Mouse (Mus musculus) brain, embryonic 18.5 days (tissue): ENCODE data around the gene Dusp10.

ENCODE experiments used
- DNase-seq: peaks from one replicate; pipeline ENCODE4 v3.0.0-alpha.2; 2012; ENCODE audit warnings: low read depth, low spot score

Gene Dusp10

DNA sequence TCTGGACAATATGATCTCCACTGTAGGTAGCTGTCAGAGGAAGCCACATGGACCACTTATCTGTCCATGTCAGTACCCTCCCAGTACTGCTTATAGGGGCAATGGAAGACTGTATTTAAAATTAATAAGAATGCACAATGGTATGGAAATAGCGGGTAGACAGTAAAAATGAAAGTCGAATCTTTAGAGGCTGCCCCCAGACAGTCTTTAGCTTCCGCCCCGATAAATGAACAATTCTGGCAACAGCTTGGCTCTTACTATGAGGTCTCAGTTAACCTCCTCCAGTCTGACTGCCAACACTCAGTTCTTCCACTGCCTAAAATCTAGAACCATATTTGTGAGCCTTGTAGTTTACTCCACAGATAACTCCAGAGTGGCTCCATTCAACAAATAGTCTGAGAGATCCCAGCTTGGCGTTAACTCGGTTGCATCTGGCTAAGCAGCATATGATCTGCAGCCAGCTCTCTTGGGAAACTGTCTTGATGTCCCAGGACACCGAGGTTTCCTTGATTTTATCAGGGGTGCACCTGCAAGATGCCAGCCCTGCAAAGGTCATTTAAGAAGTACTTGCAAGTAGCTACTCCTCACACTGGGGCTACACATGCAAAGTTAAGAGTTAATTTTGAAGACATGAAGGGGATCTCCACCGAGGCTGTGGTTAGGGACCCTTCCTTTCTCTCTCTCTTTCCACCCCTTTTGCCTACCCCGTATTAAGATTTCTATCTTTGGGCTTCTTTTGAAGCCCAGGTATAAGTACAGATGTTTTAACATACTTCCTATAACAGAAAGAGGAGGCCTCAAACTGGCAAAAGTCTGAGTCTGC lies 88.0 kb downstream of the Dusp10 start:
- no peak for DNase-seq

DNA sequence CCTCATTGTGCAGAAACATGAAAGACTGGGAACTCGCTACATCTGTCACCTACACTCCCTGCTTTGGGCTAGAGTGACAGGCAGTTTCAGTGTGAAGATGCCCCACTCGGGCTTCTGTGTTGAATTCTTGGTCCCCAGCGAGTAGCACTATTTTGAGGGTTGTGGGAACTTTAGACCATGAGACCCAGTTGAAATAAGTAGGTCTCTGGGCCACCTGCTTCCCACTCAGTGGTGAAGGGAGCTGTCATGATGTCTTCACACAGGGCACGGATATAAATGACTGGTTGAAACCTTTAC lies 88.6 kb downstream of the Dusp10 start:
- no peak for DNase-seq

DNA sequence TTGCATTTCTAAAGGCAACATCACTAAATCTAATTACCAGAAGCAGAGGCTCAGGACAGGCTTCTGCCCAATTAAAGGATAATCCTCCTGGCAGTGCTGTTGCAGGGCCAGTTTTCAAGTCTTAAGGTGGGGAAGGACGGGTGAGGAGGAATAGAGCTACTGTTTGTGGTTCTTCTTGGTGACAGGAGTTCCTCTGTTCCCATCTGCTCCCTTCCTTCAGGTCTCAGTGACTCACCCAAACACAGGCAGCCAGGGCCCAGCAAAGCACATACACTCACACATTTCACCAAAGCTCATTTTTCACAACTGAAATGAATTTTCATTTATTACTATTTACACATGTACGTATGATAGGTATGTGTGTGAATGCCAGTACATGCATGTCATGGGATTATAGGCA lies 93.7 kb downstream of the Dusp10 start:
- no peak for DNase-seq

GRCm38 (mm10) chr1:184107448-184107847 lies 94.3 kb downstream of the Dusp10 start:
- DNase-seq: no peak

DNA sequence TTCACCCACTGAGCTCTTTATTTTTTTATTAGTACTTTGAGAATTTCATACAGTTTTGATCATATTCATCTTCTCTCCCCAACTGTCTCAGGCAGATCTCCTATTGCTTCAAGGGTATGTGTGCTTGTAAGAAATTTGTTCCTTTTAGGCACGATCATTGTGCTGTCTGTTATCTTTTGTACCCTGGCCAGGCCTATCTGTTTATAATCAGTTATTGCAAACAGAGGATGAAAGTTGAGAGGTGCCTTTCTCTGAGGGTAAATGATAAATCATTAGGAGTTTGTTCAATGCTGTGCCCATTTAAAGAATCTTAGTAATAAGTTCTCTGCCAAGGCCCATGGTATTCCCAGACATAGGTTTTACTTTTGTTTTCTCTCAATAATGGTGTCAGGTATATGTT lies 95.2 kb downstream of the Dusp10 start:
- DNase-seq: no peak

GRCm38 (mm10) chr1:184117586-184117985 lies 104.5 kb downstream of the Dusp10 start:
- no peak for DNase-seq

DNA sequence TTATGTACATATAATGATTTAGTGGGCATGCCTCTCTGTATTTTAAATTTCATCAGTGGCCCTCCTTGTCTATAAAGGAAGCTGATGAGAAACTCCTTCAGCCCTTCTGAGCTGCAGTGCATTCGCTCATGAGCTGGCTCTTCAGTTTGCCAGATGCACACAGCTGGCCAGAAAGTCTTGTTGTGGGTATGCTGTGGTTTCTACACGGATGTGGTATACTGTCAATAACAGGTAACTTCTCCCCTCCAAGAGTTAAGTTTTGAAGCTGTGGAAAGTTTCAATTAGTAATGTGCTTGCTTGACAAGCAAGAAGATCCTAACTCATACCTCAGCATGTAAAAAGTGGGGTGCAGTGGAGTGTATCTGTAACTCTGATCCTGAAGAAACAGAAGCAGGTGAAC lies 104.9 kb downstream of the Dusp10 start:
- DNase-seq: no peak

DNA sequence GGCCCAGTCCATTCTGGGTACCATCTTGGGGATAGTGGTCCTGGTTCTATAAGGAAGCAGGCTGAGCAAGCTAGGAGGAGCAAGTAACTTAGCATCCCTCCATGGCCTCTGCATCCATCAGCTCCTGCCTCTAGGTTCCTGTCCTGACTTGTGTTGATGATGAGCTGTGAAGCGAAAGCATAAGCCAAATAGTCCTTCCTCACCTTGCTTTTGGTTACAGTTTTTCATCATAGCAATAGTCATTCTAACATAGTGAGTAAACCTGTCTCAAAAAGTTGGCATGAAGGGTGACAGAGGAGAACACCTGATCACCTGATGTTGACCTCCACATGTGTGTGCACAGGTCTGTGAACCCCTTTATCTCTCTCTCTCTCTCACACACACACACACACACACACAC lies 105.5 kb downstream of the Dusp10 start:
- no peak for DNase-seq
